Mouse (Mus musculus): ENCODE data around the gene Wfdc9. TPM values are rescaled to one million over a fixed set of nuclear protein-coding genes. Genes with fewer than 3 reads are reported as not detected.

The Wfdc9 gene
- not detected in 2 replicates for polyA plus RNA-seq (2012; rRNA removed)
- polyA plus RNA-seq (2014; fragmentation: Nextera tagmentation; extraction: Ambion mirVana), result not detected in 2 replicates

- H3K4me2 ChIP-seq (ENCODE audit: low read depth), result no peak within 1 kb of the TSS
- H3K36me3 ChIP-seq (replicated peaks; ENCODE audit: control insufficient read depth, insufficient read depth, low read depth), result no peaks in the 10 kb centered on the region
- H3K9ac ChIP-seq (replicated peaks), result no peak within 1 kb of the TSS
- DNase-seq (ENCODE audit: low read depth in 3 of 3, low spot score in 3 of 3) (no peak), ATAC-seq (ENCODE audit: insufficient read depth) (no peak)
- TF ChIP-seq CTCF (IDR thresholded peaks at IDR 0.05; ENCODE audit: low read depth), result no peak
- TF ChIP-seq EP300 (IDR thresholded peaks at IDR 0.05; ENCODE audit: low read depth), result no peak
- H3K27me3 ChIP-seq (ENCODE audit: control insufficient read depth, insufficient read depth, low read length), result no peaks in the 10 kb centered on the region
- no peak within 1 kb of the TSS for H3K4me3 ChIP-seq (ENCODE audit: insufficient read depth in 1 of 2, low read depth in 2 of 2, low read length in 2 of 2)
- 61% methylated on average over 9 of the region's 9 CpGs for WGBS (ENCODE audit: insufficient replicate concordance)
- H3K27ac ChIP-seq, result no peak within 1 kb of the TSS
- H3K4me1 ChIP-seq (replicated peaks; ENCODE audit: control insufficient read depth in 2 of 2, insufficient read depth in 2 of 2, low read length in 1 of 2), result no peaks in the 10 kb centered on the region
- no peaks in the 10 kb centered on the region for H3K9me3 ChIP-seq (ENCODE audit: control insufficient read depth, low read length)
Measured at GRCm38 (mm10) chr2:164656483-164656882, at the start of gene Wfdc9. Wfdc9 (minus strand) TSS chr2:164656583.

- no peak overlapping the region for H3K27ac ChIP-seq
- no peaks in the 10 kb centered on the region for H3K27me3 ChIP-seq (ENCODE audit: control insufficient read depth, insufficient read depth, low read length)
- H3K9ac ChIP-seq (replicated peaks), result no peak overlapping the region
- TF ChIP-seq CTCF (IDR thresholded peaks at IDR 0.05; ENCODE audit: low read depth), result no peak
- TF ChIP-seq EP300 (IDR thresholded peaks at IDR 0.05; ENCODE audit: low read depth), result no peak
- no peak overlapping the region for H3K4me3 ChIP-seq (ENCODE audit: insufficient read depth in 1 of 2, low read depth in 2 of 2, low read length in 2 of 2)
- DNase-seq (ENCODE audit: low read depth in 3 of 3, low spot score in 3 of 3) (no peak), ATAC-seq (ENCODE audit: insufficient read depth) (no peak)
- no peak overlapping the region for H3K4me2 ChIP-seq (ENCODE audit: low read depth)
- no peaks in the 10 kb centered on the region for H3K9me3 ChIP-seq (ENCODE audit: control insufficient read depth, low read length)
- H3K4me1 ChIP-seq (replicated peaks; ENCODE audit: control insufficient read depth in 2 of 2, insufficient read depth in 2 of 2, low read length in 1 of 2), result no peaks in the 10 kb centered on the region
- H3K36me3 ChIP-seq (replicated peaks; ENCODE audit: control insufficient read depth, insufficient read depth, low read depth), result no peaks in the 10 kb centered on the region
- WGBS (ENCODE audit: insufficient replicate concordance), result 70% methylated on average over 14 of the region's 14 CpGs
Measured at GRCm38 (mm10) chr2:164705991-164706390, 49.6 kb upstream of the Wfdc9 start.

- Histone ChIP-seq H3K27ac (no peak overlapping the region), H3K9ac (replicated peaks) (no peak overlapping the region), H3K4me3 (ENCODE audit: insufficient read depth in 1 of 2, low read depth in 2 of 2, low read length in 2 of 2) (no peak overlapping the region), H3K36me3 (replicated peaks; ENCODE audit: control insufficient read depth, insufficient read depth, low read depth) (no peaks in the 10 kb centered on the region), H3K4me1 (replicated peaks; ENCODE audit: control insufficient read depth in 2 of 2, insufficient read depth in 2 of 2, low read length in 1 of 2) (no peaks in the 10 kb centered on the region), H3K4me2 (ENCODE audit: low read depth) (no peak overlapping the region), H3K9me3 (ENCODE audit: control insufficient read depth, low read length) (no peaks in the 10 kb centered on the region), H3K27me3 (ENCODE audit: control insufficient read depth, insufficient read depth, low read length) (no peaks in the 10 kb centered on the region)
- 73% methylated on average over 6 of the region's 6 CpGs for WGBS (ENCODE audit: insufficient replicate concordance)
- no peak for ATAC-seq (ENCODE audit: insufficient read depth)
- TF ChIP-seq EP300 (IDR thresholded peaks at IDR 0.05; ENCODE audit: low read depth), result no peak
- no peak for TF ChIP-seq CTCF (IDR thresholded peaks at IDR 0.05; ENCODE audit: low read depth)
- DNase-seq (ENCODE audit: low read depth in 3 of 3, low spot score in 3 of 3), result no peak
Measured at GRCm38 (mm10) chr2:164705328-164705727, 48.9 kb upstream of the Wfdc9 start.

GRCm38 (mm10) chr2:164704235-164704634 lies 47.9 kb upstream of the Wfdc9 start:
- H3K4me2 ChIP-seq (ENCODE audit: low read depth), result no peak overlapping the region
- H3K4me1 ChIP-seq (replicated peaks; ENCODE audit: control insufficient read depth in 2 of 2, insufficient read depth in 2 of 2, low read length in 1 of 2), result no peaks in the 10 kb centered on the region
- 66% methylated on average over 5 of the region's 5 CpGs for WGBS (ENCODE audit: insufficient replicate concordance)
- no peak overlapping the region for H3K27ac ChIP-seq
- TF ChIP-seq EP300 (IDR thresholded peaks at IDR 0.05; ENCODE audit: low read depth), result no peak
- no peak for TF ChIP-seq CTCF (IDR thresholded peaks at IDR 0.05; ENCODE audit: low read depth)
- no peak for DNase-seq (ENCODE audit: low read depth in 3 of 3, low spot score in 3 of 3)
- no peak overlapping the region for H3K4me3 ChIP-seq (ENCODE audit: insufficient read depth in 1 of 2, low read depth in 2 of 2, low read length in 2 of 2)
- no peaks in the 10 kb centered on the region for H3K36me3 ChIP-seq (replicated peaks; ENCODE audit: control insufficient read depth, insufficient read depth, low read depth)
- ATAC-seq (ENCODE audit: insufficient read depth), result no peak
- H3K9ac ChIP-seq (replicated peaks), result no peak overlapping the region
- no peaks in the 10 kb centered on the region for H3K27me3 ChIP-seq (ENCODE audit: control insufficient read depth, insufficient read depth, low read length)
- H3K9me3 ChIP-seq (ENCODE audit: control insufficient read depth, low read length), result no peaks in the 10 kb centered on the region

GRCm38 (mm10) chr2:164701761-164702160 lies 45.4 kb upstream of the Wfdc9 start:
- ATAC-seq (ENCODE audit: insufficient read depth) (no peak), DNase-seq (ENCODE audit: low read depth in 3 of 3, low spot score in 3 of 3) (no peak)
- 59% methylated on average over 5 of the region's 5 CpGs for WGBS (ENCODE audit: insufficient replicate concordance)

More at GRCm38 (mm10) chr2:164701761-164702160, 45.4 kb upstream of the Wfdc9 start:
- Histone ChIP-seq H3K4me3 (ENCODE audit: insufficient read depth in 1 of 2, low read depth in 2 of 2, low read length in 2 of 2) (no peak overlapping the region), H3K9me3 (ENCODE audit: control insufficient read depth, low read length) (no peaks in the 10 kb centered on the region), H3K9ac (replicated peaks) (no peak overlapping the region), H3K4me2 (ENCODE audit: low read depth) (no peak overlapping the region), H3K4me1 (replicated peaks; ENCODE audit: control insufficient read depth in 2 of 2, insufficient read depth in 2 of 2, low read length in 1 of 2) (no peaks in the 10 kb centered on the region), H3K36me3 (replicated peaks; ENCODE audit: control insufficient read depth, insufficient read depth, low read depth) (no peaks in the 10 kb centered on the region), H3K27ac (no peak overlapping the region), H3K27me3 (ENCODE audit: control insufficient read depth, insufficient read depth, low read length) (no peaks in the 10 kb centered on the region)
- TF ChIP-seq CTCF (IDR thresholded peaks at IDR 0.05; ENCODE audit: low read depth) (no peak), EP300 (IDR thresholded peaks at IDR 0.05; ENCODE audit: low read depth) (no peak)

Measured in liver, embryonic 14.5 days (tissue).